Comparison of ENCODE assay signal across 9 mouse cellular contexts in the genomic region with DNA sequence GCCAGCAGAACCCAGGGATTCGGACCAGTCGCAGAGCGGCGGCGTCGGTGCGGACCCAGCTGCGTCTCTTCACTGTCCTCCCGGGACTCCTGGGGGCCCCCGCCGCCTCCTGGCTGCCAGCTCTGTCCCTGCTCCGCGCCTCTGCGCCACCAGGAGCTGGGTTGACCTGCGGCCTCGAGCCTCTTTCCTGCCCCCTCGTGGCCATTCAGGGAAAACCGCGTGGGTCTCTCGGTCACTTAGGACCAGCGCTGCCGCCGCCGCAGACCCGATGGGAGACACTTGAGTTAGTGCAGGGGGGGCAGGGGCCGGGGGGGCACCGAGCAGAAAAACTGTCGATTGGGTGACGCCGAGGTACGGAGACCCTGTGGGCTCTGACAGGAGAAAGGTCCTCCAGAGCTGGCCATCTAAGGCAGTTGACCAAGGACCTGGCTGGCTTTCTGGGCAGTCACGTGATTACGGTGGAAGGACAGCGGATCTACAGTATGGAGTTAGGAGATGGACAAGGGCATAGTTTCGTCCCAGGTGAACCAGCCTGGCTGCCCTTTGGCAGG. TPM values are rescaled to one million over a fixed set of nuclear protein-coding genes. Genes with fewer than 3 reads are reported as not detected.
A peak's percentile ranks its signal among the peaks of the same experiment; 100 is the strongest.
DNase-seq lines count a peak whose midpoint lies in the region; ATAC-seq and TF ChIP-seq lines count a peak whose summit lies in the region.
"Had no signal": no experiment of that assay in that cellular context is flagged by ENCODE, and none has a peak within 500 bp of the region (broad histone marks: within the 10 kb centered on the region; RNA-seq: fewer than 3 reads in every experiment).

No protein-coding gene starts in this region.

- DNase-seq in adrenal gland, adult (ENCODE audit: inconsistent age in 2 of 2, low spot score in 1 of 2) = peak; percentile 75 to 89
- peak; percentile 82 for DNase-seq in gastrocnemius, postnatal 10 days
- peak; percentile 89 for DNase-seq in hindbrain, postnatal 0 days (ENCODE audit: low spot score)
- DNase-seq in left cerebral cortex, adult 8-10 months (ENCODE audit: low spot score in 2 of 2) = peak; percentile 30 to 33
- peak; percentile 65 to 71 for DNase-seq in right cerebral cortex, adult 2 months (ENCODE audit: low spot score in 2 of 2)
- DNase-seq in urinary bladder, adult 2 months (ENCODE audit: low spot score) = peak; percentile 63

- no peak overlapping the region for H3K27ac ChIP-seq in hindbrain, postnatal 0 days
- H3K27ac ChIP-seq: macrophage had no signal

- H3K27me3 ChIP-seq in hindbrain, postnatal 0 days (ENCODE audit: insufficient read depth, low read length) = peaks cover 27% of the 10 kb centered on the region
- peaks cover 54% of the 10 kb centered on the region for H3K27me3 ChIP-seq in megakaryocyte, embryonic 14.5 days (replicated peaks)

- H3K9me3 ChIP-seq in hindbrain, postnatal 0 days (ENCODE audit: low read length) = no peaks in the 10 kb centered on the region
- H3K9me3 ChIP-seq in megakaryocyte, embryonic 14.5 days = no peaks in the 10 kb centered on the region

- peak; percentile 92 for TF ChIP-seq CTCF in hindbrain, postnatal 0 days (IDR thresholded peaks at IDR 0.05; ENCODE audit: low read depth)

- H3K36me3 ChIP-seq in hindbrain, postnatal 0 days (ENCODE audit: insufficient read depth, low read length) = no peaks in the 10 kb centered on the region
- H3K36me3 ChIP-seq in megakaryocyte, embryonic 14.5 days (replicated peaks; ENCODE audit: low read length) = no peaks in the 10 kb centered on the region

- no peaks in the 10 kb centered on the region for H3K4me1 ChIP-seq in hindbrain, postnatal 0 days (ENCODE audit: insufficient read depth, low read length)
- H3K4me1 ChIP-seq in megakaryocyte, embryonic 14.5 days = peaks cover 15% of the 10 kb centered on the region

- H3K4me3 ChIP-seq in hindbrain, postnatal 0 days (ENCODE audit: low read length) = peak overlapping the region; percentile 34
- peak overlapping the region; percentile 88 for H3K4me3 ChIP-seq in megakaryocyte, embryonic 14.5 days (replicated peaks)

- peak overlapping the region; percentile 56 for H3K4me2 ChIP-seq in hindbrain, postnatal 0 days (ENCODE audit: low read depth, low read length)

- peak; percentile 94 for ATAC-seq in common myeloid progenitor, adult 5-6 weeks (replicated peaks; ENCODE audit: low read depth, poor library complexity, severe bottlenecking)
- ATAC-seq in hindbrain, postnatal 0 days = peak; percentile 86

- WGBS in hindbrain, postnatal 0 days = 2% methylated on average over 35 of the region's 35 CpGs

- H3K9ac ChIP-seq in hindbrain, postnatal 0 days (replicated peaks; ENCODE audit: low read length) = 0 out of 2 replicates have a peak overlapping the region, but pooled peaks have one; percentile 18

RNA-seq across cellular contexts. Expression of a gene that starts 48.2 kb away (rescaled TPM):
- total RNA-seq in common myeloid progenitor, adult 5-6 weeks (2017) = not detected in 2 replicates
- total RNA-seq in gastrocnemius, postnatal 10 days (2021) = not detected
- total RNA-seq in hindbrain, postnatal 0 days (2014; rRNA removed) = not detected in 2 replicates
- polyA plus RNA-seq in hindbrain, postnatal 0 days (2015; fragmentation: Nextera tagmentation; extraction: Ambion mirVana) = 0.10 TPM in 1 of 2 replicates, not detected in the other
- under 1 TPM in 3 of 4 experiments, not detected in 1; 0.15 to 0.39 (median 0.21) TPM for total RNA-seq in left cerebral cortex, adult 8-10 months (2022)
- not detected in 2 replicates for polyA plus RNA-seq in megakaryocyte, embryonic 14.5 days (2012; ENCODE audit: insufficient read depth, low replicate concordance)
- 0.03 TPM in 1 of 2 replicates, not detected in the other for polyA plus RNA-seq in urinary bladder, adult 2 months (2012; rRNA removed)
- polyA plus RNA-seq: macrophage had no signal

Comparison
In these comparisons a context has a peak if more than half of its experiments do, and no peak if none do; other contexts are left out.
1. DNase-seq: peak in every context shown above with its lines; median percentile 89 in hindbrain, postnatal 0 days; 82 in adrenal gland, adult; 82 in gastrocnemius, postnatal 10 days; 68 in right cerebral cortex, adult 2 months; 63 in urinary bladder, adult 2 months; 32 in left cerebral cortex, adult 8-10 months.